Mouse (Mus musculus) forebrain, embryonic 12.5 days (tissue): ENCODE measurements around the gene Crtc2. TPM values are rescaled to one million over a fixed set of nuclear protein-coding genes. Genes with fewer than 3 reads are reported as not detected.

Experiments
- ATAC-seq: fragments of 200-750 bp; cut with Nextera tagmentation; 2 replicates; pipeline ENCODE4 v1.8.0; 2017; ENCODE audit warnings: moderate TSS enrichment; ENCODE audit not compliant: low FRiP score
- H3K27ac ChIP-seq: fragments of 300-500 bp; sonication (generic); 2 replicates; pipeline ENCODE4 v1.5.1; 2016; ENCODE audit warnings: mild to moderate bottlenecking
- H3K27me3 ChIP-seq: fragments of 300-500 bp; sonication (generic); 2 replicates; pipeline ENCODE4 v1.6.1; 2016; ENCODE audit warnings: mild to moderate bottlenecking
- H3K36me3 ChIP-seq: fragments of 300-500 bp; sonication (generic); replicated peaks from 2 replicates; pipeline ENCODE4 v1.6.1; 2016; ENCODE audit warnings: mild to moderate bottlenecking
- H3K4me1 ChIP-seq: fragments of 300-500 bp; sonication (generic); 2 replicates; pipeline ENCODE4 v1.6.1; 2016
- H3K4me2 ChIP-seq: fragments of 300-500 bp; sonication (generic); 2 replicates; pipeline ENCODE4 v1.6.1; 2016; ENCODE audit warnings: mild to moderate bottlenecking, moderate library complexity
- H3K4me3 ChIP-seq: fragments of 300-500 bp; sonication (generic); replicated peaks from 2 replicates; pipeline ENCODE4 v1.5.1; 2016; ENCODE audit warnings: mild to moderate bottlenecking
- H3K9ac ChIP-seq: fragments of 300-500 bp; sonication (generic); 2 replicates; pipeline ENCODE4 v1.6.1; 2016; ENCODE audit warnings: mild to moderate bottlenecking
- H3K9me3 ChIP-seq: fragments of 300-500 bp; sonication (generic); 2 replicates; pipeline ENCODE4 v1.6.1; 2016
- WGBS: fragments of 180-500 bp; shearing (Covaris S2); methylation state at CpG from one replicate; pipeline ENCODE4 v1.1.7; 2016; 5-methylcytosine and 5-hydroxymethylcytosine counted together
- microRNA-seq: library from miRNA; unstranded; fragments of <30 nt; microRNA quantifications from one replicate; pipeline ENCODE4, GENCODE M21; 2017
- polyA plus RNA-seq: library from polyadenylated mRNA; unstranded; fragments of >200 nt; fragmentation: Nextera tagmentation; extraction: Ambion mirVana; gene quantifications from 2 replicates; pipeline ENCODE4 v1.2.1, GENCODE M21; 2016

Crtc2 gene
- polyA plus RNA-seq, 1 experiment from 2014 or later, result 19.9 TPM

DNA sequence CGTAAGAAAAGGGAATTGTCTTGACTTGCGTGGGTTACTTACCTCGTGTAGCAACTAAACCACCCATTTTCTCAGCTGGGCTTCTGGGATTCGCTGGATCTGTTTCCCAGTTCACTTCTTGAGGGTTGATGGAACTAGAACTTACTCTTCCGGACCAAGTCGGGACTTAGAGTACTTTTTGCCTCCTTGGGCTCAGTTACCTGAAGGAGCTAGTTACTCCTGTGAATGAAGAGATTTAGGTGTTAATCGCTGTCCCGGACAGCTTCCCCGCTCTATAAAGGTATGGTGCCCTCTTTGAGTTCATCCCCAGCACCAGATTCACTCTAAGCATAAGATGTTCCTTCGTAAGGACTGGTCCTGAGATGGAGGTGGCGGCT is 40.1 kb downstream of the Crtc2 start:
- Histone ChIP-seq H3K36me3 (no peaks in the 10 kb centered on the region; the same call in 1 of the 2 replicates), H3K4me3 (peak overlapping the region; percentile 88), H3K27me3 (no peaks in the 10 kb centered on the region), H3K4me2 (peak overlapping the region; percentile 93), H3K4me1 (peaks cover 23% of the 10 kb centered on the region), H3K9me3 (no peaks in the 10 kb centered on the region), H3K9ac (peak overlapping the region; percentile 96), H3K27ac (peak overlapping the region; percentile 99)
- no peak for ATAC-seq
- WGBS, result 2% methylated on average over 11 of the region's 11 CpGs

DNA sequence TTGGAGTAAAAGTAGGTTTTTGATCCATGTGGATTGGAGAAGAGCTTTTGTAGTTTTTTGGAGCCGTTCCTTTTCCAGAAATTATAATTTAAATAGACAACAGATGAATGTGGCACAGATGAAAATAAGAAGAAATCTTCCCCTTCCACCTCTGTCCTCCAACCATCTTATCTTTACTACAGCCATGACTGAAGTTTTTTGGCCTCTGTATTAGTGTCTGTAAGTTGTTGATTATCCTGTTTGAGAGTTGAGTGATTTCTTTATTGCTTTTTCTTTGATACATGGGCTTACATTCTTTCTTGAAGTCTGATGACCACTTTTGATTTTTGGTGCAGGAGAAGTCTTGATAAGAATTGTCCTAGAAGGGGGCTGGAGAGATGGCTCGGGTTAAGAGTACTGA is 40.7 kb downstream of the Crtc2 start:
- 80% methylated on average over 2 of the region's 2 CpGs for WGBS

DNA sequence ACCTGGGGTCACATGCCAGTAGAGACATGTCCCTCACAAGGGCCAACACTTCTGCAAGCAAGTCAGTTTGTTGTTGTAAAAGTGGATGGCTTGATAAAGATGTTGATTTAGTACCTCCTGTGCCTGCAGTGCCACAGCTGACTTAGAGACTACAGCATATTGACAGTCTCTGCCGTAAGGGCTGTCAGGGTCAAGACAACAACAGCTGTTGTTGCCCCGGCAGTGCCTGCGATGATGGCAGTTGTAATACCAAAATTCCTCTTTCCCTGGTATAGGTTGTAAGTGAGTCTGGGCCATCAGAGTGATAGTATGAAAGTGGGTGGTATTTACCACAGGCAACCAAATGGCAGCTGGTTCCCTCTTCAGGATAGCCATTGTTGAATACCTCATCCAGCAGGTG is 51.8 kb downstream of the Crtc2 start:
- Histone ChIP-seq H3K27me3 (no peaks in the 10 kb centered on the region), H3K4me3 (no peak overlapping the region), H3K9ac (no peak overlapping the region), H3K4me2 (no peak overlapping the region), H3K27ac (no peak overlapping the region), H3K4me1 (no peaks in the 10 kb centered on the region), H3K36me3 (no peaks in the 10 kb centered on the region), H3K9me3 (no peaks in the 10 kb centered on the region)
- no peak for ATAC-seq
- 86% methylated on average over 3 of the region's 3 CpGs for WGBS

More for the DNA sequence above, 40.7 kb downstream of the Crtc2 start:
- no peaks in the 10 kb centered on the region for H3K27me3 ChIP-seq
- no peak overlapping the region for H3K27ac ChIP-seq
- no peaks in the 10 kb centered on the region; the same call in 1 of the 2 replicates for H3K36me3 ChIP-seq
- H3K4me3 ChIP-seq, result peak overlapping the region; percentile 88
- peak overlapping the region; percentile 93 for H3K4me2 ChIP-seq
- H3K9ac ChIP-seq, result peak overlapping the region; percentile 96
- no peak for ATAC-seq
- peaks cover 23% of the 10 kb centered on the region for H3K4me1 ChIP-seq
- H3K9me3 ChIP-seq, result no peaks in the 10 kb centered on the region

DNA sequence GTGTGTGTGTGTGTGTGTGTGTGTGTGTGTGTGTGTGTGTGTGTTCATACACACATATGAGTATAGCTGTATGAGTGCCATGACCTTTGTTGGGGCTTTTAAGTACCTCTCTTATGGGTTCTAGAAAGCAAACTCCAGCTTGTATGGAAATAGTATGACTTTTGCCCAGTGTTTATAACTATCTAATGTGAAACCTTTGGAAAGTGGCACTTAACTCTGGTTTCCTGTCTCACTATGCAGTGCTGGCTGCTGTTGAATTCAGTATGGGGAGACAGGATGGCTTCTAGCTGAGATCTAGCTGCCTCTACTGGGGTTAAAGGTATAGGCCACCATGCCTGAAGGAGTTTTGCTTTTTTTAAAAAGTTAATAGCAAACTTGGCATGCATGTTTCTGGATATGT is 55.6 kb downstream of the Crtc2 start:
- H3K9me3 ChIP-seq, result no peaks in the 10 kb centered on the region
- no peak overlapping the region for H3K4me3 ChIP-seq
- no peak overlapping the region for H3K27ac ChIP-seq
- peaks cover 3% of the 10 kb centered on the region for H3K36me3 ChIP-seq
- no peaks in the 10 kb centered on the region for H3K4me1 ChIP-seq
- H3K9ac ChIP-seq, result no peak overlapping the region
- H3K4me2 ChIP-seq, result no peak overlapping the region
- ATAC-seq, result no peak
- H3K27me3 ChIP-seq, result no peaks in the 10 kb centered on the region

DNA sequence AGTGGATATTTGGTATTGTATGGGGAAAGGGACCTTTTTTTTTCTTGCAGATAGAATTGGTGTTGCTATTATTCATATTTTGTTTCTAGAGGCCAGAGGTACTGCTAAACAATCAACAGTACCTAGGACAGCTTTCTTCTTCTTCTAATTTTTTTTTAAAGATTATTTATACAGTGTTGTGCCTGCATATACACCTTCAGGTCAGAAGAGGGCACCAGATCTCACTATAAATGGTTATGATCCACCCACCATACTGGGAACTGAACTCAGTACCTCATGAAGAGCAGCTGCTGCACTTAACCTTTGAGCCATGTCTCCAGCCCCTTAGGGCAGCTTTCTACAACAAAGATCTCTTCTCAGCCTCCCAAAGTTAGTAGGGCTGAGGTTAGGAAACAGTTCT is 59.4 kb downstream of the Crtc2 start:
- Histone ChIP-seq H3K27me3 (no peaks in the 10 kb centered on the region), H3K9ac (no peak overlapping the region), H3K4me2 (no peak overlapping the region), H3K9me3 (no peaks in the 10 kb centered on the region), H3K4me3 (no peak overlapping the region), H3K4me1 (no peaks in the 10 kb centered on the region), H3K27ac (no peak overlapping the region), H3K36me3 (peaks cover 3% of the 10 kb centered on the region)
- ATAC-seq, result no peak

Small RNA genes lying within 50 kb of the gene (microRNA-seq; reads per million reads assigned to microRNA genes)
- gene Mir7012, result not detected

Other genes starting within 250 kb of the Crtc2 start
- gene 4933434E20Rik, start 202.5 kb upstream of the Crtc2 start, polyA plus RNA-seq, result 188 and 189 TPM in 2 replicates
- 205 and 225 TPM in 2 replicates for gene Ubap2l, start 201.5 kb upstream of the Crtc2 start, polyA plus RNA-seq
- 496 and 499 TPM in 2 replicates for gene Tpm3, start 181.5 kb upstream of the Crtc2 start, polyA plus RNA-seq
- gene Nup210l, start 150.0 kb upstream of the Crtc2 start, polyA plus RNA-seq, result 0.50 and 0.69 TPM in 2 replicates
- gene Rps27, start 40.5 kb upstream of the Crtc2 start, polyA plus RNA-seq, result 943 and 1,078 TPM in 2 replicates
- gene Rab13, start 40.5 kb upstream of the Crtc2 start, polyA plus RNA-seq, result 22.6 and 23.3 TPM in 2 replicates
- gene Jtb, start 22.6 kb upstream of the Crtc2 start, polyA plus RNA-seq, result 93.8 and 100.0 TPM in 2 replicates
- 5.3 and 5.5 TPM in 2 replicates for gene Creb3l4, start 10.7 kb upstream of the Crtc2 start, polyA plus RNA-seq
- gene Slc39a1, start 6.0 kb upstream of the Crtc2 start, polyA plus RNA-seq, result 32.8 and 42.8 TPM in 2 replicates
- gene Dennd4b, start 11.0 kb downstream of the Crtc2 start, polyA plus RNA-seq, result 6.0 and 7.9 TPM in 2 replicates
- gene Gatad2b, start 39.0 kb downstream of the Crtc2 start, polyA plus RNA-seq, result 15.8 and 17.2 TPM in 2 replicates
- 14.7 and 18.3 TPM in 2 replicates for gene Slc27a3, start 135.8 kb downstream of the Crtc2 start, polyA plus RNA-seq
- gene Ints3, start 179.5 kb downstream of the Crtc2 start, polyA plus RNA-seq, result 42.8 and 45.1 TPM in 2 replicates
- gene Npr1, start 211.7 kb downstream of the Crtc2 start, polyA plus RNA-seq, result 1.6 and 2.2 TPM in 2 replicates
- gene Ilf2, start 222.0 kb downstream of the Crtc2 start, polyA plus RNA-seq, result 351 and 352 TPM in 2 replicates
- gene Snapin, start 236.9 kb downstream of the Crtc2 start, polyA plus RNA-seq, result 71.7 and 73.2 TPM in 2 replicates